Mouse (Mus musculus) liver, embryonic 14.5 days (tissue): ENCODE results near the gene Commd1. TPM values are rescaled to one million over a fixed set of nuclear protein-coding genes. Genes with fewer than 3 reads are reported as not detected.

ENCODE experiments used
- ATAC-seq: fragments of 200-750 bp; cut with Nextera tagmentation; 2 replicates; pipeline ENCODE4 v1.8.0; 2017; ENCODE audit warnings: moderate number of reproducible peaks, mild to moderate bottlenecking, moderate library complexity; ENCODE audit not compliant: insufficient read depth
- DNase-seq, 3 experiments: peaks; one replicate each; pipeline ENCODE4 v3.0.0-alpha.2; 2012 to 2013; ENCODE audit warnings: low read depth in 3 of 3, low spot score in 3 of 3
- H3K27ac ChIP-seq: fragments of 300-500 bp; sonication (generic); 2 replicates; pipeline ENCODE4 v1.5.1; 2014; ENCODE audit warnings: moderate library complexity, mild to moderate bottlenecking, control low read depth, inconsistent platforms
- H3K27me3 ChIP-seq: fragments of 300-500 bp; sonication (generic); 2 replicates; pipeline ENCODE4 v1.6.1; 2014; ENCODE audit warnings: mild to moderate bottlenecking, low read length, moderate library complexity; ENCODE audit not compliant: control insufficient read depth, insufficient read depth
- H3K36me3 ChIP-seq: fragments of 300-500 bp; sonication (generic); replicated peaks from 2 replicates; pipeline ENCODE4 v1.6.1; 2014; ENCODE audit warnings: low read depth; ENCODE audit not compliant: control insufficient read depth, insufficient read depth
- H3K4me1 ChIP-seq, 2 experiments: fragments of 200-500 bp in 1 of 2; fragments of 300-500 bp in 1 of 2; sonication (generic) in 1 of 2; replicated peaks; 2 replicates each; pipeline ENCODE4 v1.6.1; 2012 to 2014; ENCODE audit warnings: antibody characterized with exemption in 1 of 2, inconsistent platforms in 1 of 2, low read length in 1 of 2; ENCODE audit not compliant: control insufficient read depth in 2 of 2, insufficient read depth in 2 of 2
- H3K4me2 ChIP-seq: fragments of 300-500 bp; sonication (generic); 2 replicates; pipeline ENCODE4 v1.6.1; 2014; ENCODE audit warnings: low read depth, mild to moderate bottlenecking, control low read depth, moderate library complexity
- H3K4me3 ChIP-seq, 2 experiments: fragments of 200-500 bp in 1 of 2; fragments of 300-500 bp in 1 of 2; sonication (generic) in 1 of 2; 2 replicates each; pipeline ENCODE4 v1.5.1; 2012 to 2014; ENCODE audit warnings: low read depth in 2 of 2, low read length in 2 of 2, mild to moderate bottlenecking in 2 of 2, control low read depth in 1 of 2, inconsistent platforms in 1 of 2, moderate library complexity in 1 of 2; ENCODE audit not compliant: insufficient read depth in 1 of 2
- H3K9ac ChIP-seq: fragments of 300-500 bp; sonication (generic); replicated peaks from 2 replicates; pipeline ENCODE4 v1.6.1; 2014; ENCODE audit warnings: mild to moderate bottlenecking, control low read depth, moderate library complexity
- H3K9me3 ChIP-seq: fragments of 300-500 bp; sonication (generic); 2 replicates; pipeline ENCODE4 v1.6.1; 2016; ENCODE audit warnings: low read length, mixed read lengths; ENCODE audit not compliant: control insufficient read depth
- CTCF ChIP-seq: IDR thresholded peaks from 2 replicates; pipeline ENCODE4 v1.5.1; 2016; ENCODE audit warnings: antibody characterized with exemption, low read depth, control low read depth
- EP300 ChIP-seq: IDR thresholded peaks from 2 replicates; pipeline ENCODE4 v1.6.1; 2016; ENCODE audit warnings: antibody characterized with exemption, low read depth
- whole genome bisulfite sequencing: fragments of 180-500 bp; shearing (Covaris S2); extraction: QIAGEN DNeasy Blood & Tissue Kit; methylation state at CpG from one replicate; pipeline ENCODE4 v1.1.7; 2014; ENCODE audit not compliant: insufficient replicate concordance; 5-methylcytosine and 5-hydroxymethylcytosine counted together
- polyA plus RNA-seq, 2 experiments: library from polyadenylated mRNA; depleted of rRNA in 1 of 2; stranded (reverse) in 1 of 2; unstranded in 1 of 2; fragments of >200 nt; fragmentation: Nextera tagmentation in 1 of 2; extraction: Ambion mirVana in 1 of 2; gene quantifications; 2 replicates each; pipeline versions ENCODE4 v1.2.1 to v1.2.3; 2012 to 2014

Commd1 gene
- polyA plus RNA-seq, 2 experiments: 35.6 to 203 TPM

- H3K4me1 ChIP-seq: peaks cover 3 to 14% of the 10 kb centered on the region in 2 experiments
- ATAC-seq (no peak), DNase-seq (no peak)
- 78% methylated on average over 7 of the region's 7 CpGs for WGBS
- no peaks in the 10 kb centered on the region for H3K9me3 ChIP-seq
- TF ChIP-seq CTCF: no peak
- TF ChIP-seq EP300: no peak
- H3K4me3 ChIP-seq: no peak overlapping the region
- no peak overlapping the region for H3K27ac ChIP-seq
- no peaks in the 10 kb centered on the region for H3K36me3 ChIP-seq
- no peaks in the 10 kb centered on the region for H3K27me3 ChIP-seq
- no peak overlapping the region for H3K9ac ChIP-seq
- no peak overlapping the region for H3K4me2 ChIP-seq
Observed at GRCm38 (mm10) chr11:22917786-22918185, 64.4 kb downstream of the Commd1 start.

- DNase-seq: peak in 2 of 3 experiments; percentile 33 to 34
- Histone ChIP-seq H3K9ac (no peak overlapping the region), H3K27ac (no peak overlapping the region), H3K4me3 (no peak overlapping the region), H3K27me3 (no peaks in the 10 kb centered on the region), H3K36me3 (no peaks in the 10 kb centered on the region), H3K9me3 (no peaks in the 10 kb centered on the region), H3K4me2 (no peak overlapping the region), H3K4me1 (peaks cover 3 to 17% of the 10 kb centered on the region in 2 experiments)
- 22% methylated on average over 4 of the region's 4 CpGs for WGBS
- TF ChIP-seq CTCF (no peak), EP300 (peak; percentile 73)
- ATAC-seq: peak; percentile 91
Observed at GRCm38 (mm10) chr11:22913744-22914143, 68.4 kb downstream of the Commd1 start.

GRCm38 (mm10) chr11:22911831-22912230, 70.4 kb downstream of the Commd1 start:
- Histone ChIP-seq H3K27me3 (no peaks in the 10 kb centered on the region), H3K27ac (no peak overlapping the region), H3K36me3 (no peaks in the 10 kb centered on the region), H3K9me3 (no peaks in the 10 kb centered on the region), H3K9ac (no peak overlapping the region), H3K4me2 (no peak overlapping the region), H3K4me1 (peaks cover 3 to 13% of the 10 kb centered on the region in 2 experiments), H3K4me3 (no peak overlapping the region)
- 67% methylated on average over 7 of the region's 7 CpGs for WGBS
- ATAC-seq (no peak), DNase-seq (no peak)
- no peak for TF ChIP-seq EP300
- no peak for TF ChIP-seq CTCF

GRCm38 (mm10) chr11:22906453-22906865, 75.7 kb downstream of the Commd1 start:
- no peak for ATAC-seq
- no peak for DNase-seq
- no peak overlapping the region for H3K9ac ChIP-seq
- no peak for TF ChIP-seq EP300
- TF ChIP-seq CTCF: no peak
- H3K9me3 ChIP-seq: no peaks in the 10 kb centered on the region
- no peaks in the 10 kb centered on the region for H3K27me3 ChIP-seq
- H3K27ac ChIP-seq: no peak overlapping the region
- no peak overlapping the region for H3K4me3 ChIP-seq
- H3K4me2 ChIP-seq: no peak overlapping the region
- peaks cover 0 to 8% of the 10 kb centered on the region in 2 experiments; a peak in 1 of 4 replicates for H3K4me1 ChIP-seq
- H3K36me3 ChIP-seq: no peaks in the 10 kb centered on the region

- 44% methylated on average over 2 of the region's 2 CpGs for WGBS
- H3K9me3 ChIP-seq: no peaks in the 10 kb centered on the region
- H3K27ac ChIP-seq: no peak overlapping the region
- TF ChIP-seq EP300 (no peak), CTCF (no peak)
- DNase-seq (no peak), ATAC-seq (no peak)
- H3K4me2 ChIP-seq: no peak overlapping the region
- no peaks in the 10 kb centered on the region for H3K36me3 ChIP-seq
- no peak overlapping the region for H3K4me3 ChIP-seq
- H3K9ac ChIP-seq: no peak overlapping the region
- H3K4me1 ChIP-seq: peaks cover 0 to 11% of the 10 kb centered on the region in 2 experiments; a peak in 1 of 4 replicates
- H3K27me3 ChIP-seq: no peaks in the 10 kb centered on the region
Observed at GRCm38 (mm10) chr11:22902923-22903322, 79.3 kb downstream of the Commd1 start.
